Mouse (Mus musculus): ENCODE results near the gene Bcl2l15.

DNA sequence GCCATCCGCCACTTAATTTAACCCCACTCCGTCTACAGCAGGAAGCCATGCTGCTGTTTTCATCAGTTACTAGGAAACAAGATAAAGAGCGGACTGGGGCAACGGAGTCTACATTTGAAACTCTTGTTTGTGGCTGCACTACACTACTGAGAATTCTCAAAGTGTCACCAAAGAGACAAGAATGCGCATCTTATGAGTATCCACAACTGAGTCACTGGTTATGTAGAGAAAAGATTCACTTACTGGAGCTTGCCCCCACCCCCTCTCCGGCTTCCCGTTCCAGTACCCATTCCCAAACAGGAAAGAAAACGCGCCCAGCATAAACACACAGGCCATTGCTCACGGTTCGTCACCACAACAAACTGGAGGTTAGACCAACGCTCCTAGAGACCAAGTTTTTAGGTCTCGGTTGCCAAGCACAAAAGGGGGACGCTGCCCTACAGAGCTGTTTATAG lies 42.5 kb upstream of the Bcl2l15 start:
- TF ChIP-seq CTCF (IDR thresholded peaks at IDR 0.05; ENCODE audit: control insufficient read depth, insufficient read depth, insufficient replicate concordance, low read depth, low read length), result no peak
- no peak for TF ChIP-seq POLR2A (IDR thresholded peaks at IDR 0.05; ENCODE audit: control insufficient read depth, low read depth, low read length)
